Mouse (Mus musculus): Measurements from ENCODE around the gene Slc5a11.

DNA sequence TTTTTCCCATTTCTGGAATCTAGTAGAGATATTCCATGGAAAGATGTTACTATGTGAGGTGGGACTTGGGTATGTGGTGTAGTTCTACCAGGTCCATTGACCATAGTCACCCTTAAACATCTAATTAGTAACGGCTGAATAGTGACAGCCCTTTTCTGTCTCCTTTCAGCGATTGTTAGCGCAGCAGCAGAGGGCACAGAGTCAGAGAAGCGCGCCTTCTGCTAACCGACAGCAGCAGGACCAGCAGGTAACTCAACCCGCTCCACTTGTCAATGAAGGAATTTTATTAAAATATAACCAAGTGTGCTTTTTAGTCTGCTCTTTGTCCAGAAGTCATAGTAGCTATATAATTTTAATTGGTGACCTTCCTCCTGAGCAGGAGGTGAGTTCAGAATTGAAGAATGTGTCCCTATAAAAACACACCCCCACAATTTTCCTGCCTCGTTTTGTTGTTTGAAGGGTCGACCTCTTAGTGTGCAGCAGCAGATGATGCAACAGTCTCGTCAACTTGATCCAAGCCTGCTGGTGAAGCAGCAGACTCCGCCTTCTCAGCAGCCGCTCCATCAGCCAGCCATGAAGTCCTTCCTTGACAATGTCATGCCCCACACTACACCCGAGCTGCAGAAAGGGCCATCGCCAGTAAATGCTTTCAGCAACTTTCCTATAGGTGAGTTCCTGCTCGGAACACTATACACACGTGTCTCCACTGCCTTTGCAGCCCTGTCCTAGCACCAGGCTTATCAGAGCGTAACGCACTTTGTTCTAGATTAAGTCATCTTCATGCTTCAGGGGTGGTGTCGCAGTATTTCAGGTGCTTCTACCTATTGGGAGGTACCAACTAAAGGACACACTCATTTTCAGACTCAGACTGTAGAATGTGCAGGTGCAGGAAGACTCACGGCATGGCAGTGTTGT is 32.5 kb upstream of the Slc5a11 start:
- no peak for TF ChIP-seq CTCF (IDR thresholded peaks at IDR 0.05; ENCODE audit: low read depth)
- no peak for TF ChIP-seq EP300 (optimal IDR thresholded peaks at IDR 0.05)

All from stomach, postnatal 0 days (tissue).